Mouse (Mus musculus): Measurements from ENCODE around the gene Rnf32. TPM values are rescaled to one million over a fixed set of nuclear protein-coding genes. Genes with fewer than 3 reads are reported as not detected.

Rnf32 gene
- polyA plus RNA-seq, 1 experiment from 2014 or later, result 7.5 TPM

GRCm38 (mm10) chr5:29244769-29245168 lies 49.0 kb downstream of the Rnf32 start:
- H3K9ac ChIP-seq (ENCODE audit: low read length), result no peak overlapping the region
- no peak overlapping the region for H3K4me2 ChIP-seq (ENCODE audit: low read depth, low read length, severe bottlenecking)
- H3K4me3 ChIP-seq (ENCODE audit: low read depth, low read length), result no peak overlapping the region
- no peaks in the 10 kb centered on the region for H3K27me3 ChIP-seq (ENCODE audit: control insufficient read depth, insufficient read depth, low read length)
- no peak for ATAC-seq (replicated peaks; ENCODE audit: low FRiP score)
- no peaks in the 10 kb centered on the region for H3K36me3 ChIP-seq (ENCODE audit: control insufficient read depth, insufficient read depth, low read length)
- no peaks in the 10 kb centered on the region for H3K9me3 ChIP-seq (ENCODE audit: control insufficient read depth, low read length)
- no peak overlapping the region for H3K27ac ChIP-seq (ENCODE audit: low read depth, low read length)
- no peaks in the 10 kb centered on the region for H3K4me1 ChIP-seq (replicated peaks; ENCODE audit: control insufficient read depth, insufficient read depth, low read length)
- DNase-seq (ENCODE audit: low spot score), result no peak
- WGBS, result 100% methylated on average over 1 of the region's 1 CpGs

GRCm38 (mm10) chr5:29250795-29251495 lies 55.2 kb downstream of the Rnf32 start:
- ATAC-seq (replicated peaks; ENCODE audit: low FRiP score), result peak; percentile 84

GRCm38 (mm10) chr5:29251496-29251873 lies 55.7 kb downstream of the Rnf32 start:
- no peak overlapping the region for H3K9ac ChIP-seq (ENCODE audit: low read length)
- DNase-seq (ENCODE audit: low spot score) (no peak), ATAC-seq (replicated peaks; ENCODE audit: low FRiP score) (0 out of 2 replicates have a peak, but pooled peaks have one; percentile 57)
- no peaks in the 10 kb centered on the region for H3K9me3 ChIP-seq (ENCODE audit: control insufficient read depth, low read length)
- H3K4me1 ChIP-seq (replicated peaks; ENCODE audit: control insufficient read depth, insufficient read depth, low read length), result peaks cover 3% of the 10 kb centered on the region; the same call in 1 of the 2 replicates
- WGBS, result 58% methylated on average over 1 of the region's 1 CpGs
- no peaks in the 10 kb centered on the region for H3K27me3 ChIP-seq (ENCODE audit: control insufficient read depth, insufficient read depth, low read length)
- no peak overlapping the region for H3K4me3 ChIP-seq (ENCODE audit: low read depth, low read length)
- no peaks in the 10 kb centered on the region for H3K36me3 ChIP-seq (ENCODE audit: control insufficient read depth, insufficient read depth, low read length)
- H3K27ac ChIP-seq (ENCODE audit: low read depth, low read length), result no peak overlapping the region
- no peak overlapping the region for H3K4me2 ChIP-seq (ENCODE audit: low read depth, low read length, severe bottlenecking)

More at GRCm38 (mm10) chr5:29250795-29251495, 55.2 kb downstream of the Rnf32 start:
- no peak overlapping the region for H3K4me2 ChIP-seq (ENCODE audit: low read depth, low read length, severe bottlenecking)
- no peak overlapping the region for H3K4me3 ChIP-seq (ENCODE audit: low read depth, low read length)
- H3K36me3 ChIP-seq (ENCODE audit: control insufficient read depth, insufficient read depth, low read length), result no peaks in the 10 kb centered on the region
- H3K27me3 ChIP-seq (ENCODE audit: control insufficient read depth, insufficient read depth, low read length), result no peaks in the 10 kb centered on the region
- H3K4me1 ChIP-seq (replicated peaks; ENCODE audit: control insufficient read depth, insufficient read depth, low read length), result peaks cover 3% of the 10 kb centered on the region; the same call in 1 of the 2 replicates
- no peak for DNase-seq (ENCODE audit: low spot score)
- no peak overlapping the region for H3K27ac ChIP-seq (ENCODE audit: low read depth, low read length)
- WGBS, result 28% methylated on average over 8 of the region's 8 CpGs
- H3K9ac ChIP-seq (ENCODE audit: low read length), result no peak overlapping the region
- no peaks in the 10 kb centered on the region for H3K9me3 ChIP-seq (ENCODE audit: control insufficient read depth, low read length)

GRCm38 (mm10) chr5:29253876-29254275 lies 58.1 kb downstream of the Rnf32 start:
- DNase-seq (ENCODE audit: low spot score) (no peak), ATAC-seq (replicated peaks; ENCODE audit: low FRiP score) (peak; percentile 19; the same call in 1 of the 2 replicates)
- Histone ChIP-seq H3K27me3 (ENCODE audit: control insufficient read depth, insufficient read depth, low read length) (no peaks in the 10 kb centered on the region), H3K36me3 (ENCODE audit: control insufficient read depth, insufficient read depth, low read length) (no peaks in the 10 kb centered on the region), H3K9me3 (ENCODE audit: control insufficient read depth, low read length) (no peaks in the 10 kb centered on the region), H3K4me3 (ENCODE audit: low read depth, low read length) (no peak overlapping the region), H3K4me1 (replicated peaks; ENCODE audit: control insufficient read depth, insufficient read depth, low read length) (peaks cover 3% of the 10 kb centered on the region; the same call in 1 of the 2 replicates), H3K9ac (ENCODE audit: low read length) (no peak overlapping the region), H3K27ac (ENCODE audit: low read depth, low read length) (no peak overlapping the region), H3K4me2 (ENCODE audit: low read depth, low read length, severe bottlenecking) (no peak overlapping the region)
- WGBS, result 32% methylated on average over 2 of the region's 2 CpGs

GRCm38 (mm10) chr5:29270879-29271278 lies 75.1 kb downstream of the Rnf32 start:
- DNase-seq (ENCODE audit: low spot score) (no peak), ATAC-seq (replicated peaks; ENCODE audit: low FRiP score) (no peak)
- Histone ChIP-seq H3K27ac (ENCODE audit: low read depth, low read length) (no peak overlapping the region), H3K27me3 (ENCODE audit: control insufficient read depth, insufficient read depth, low read length) (no peaks in the 10 kb centered on the region), H3K9me3 (ENCODE audit: control insufficient read depth, low read length) (no peaks in the 10 kb centered on the region), H3K4me2 (ENCODE audit: low read depth, low read length, severe bottlenecking) (no peak overlapping the region), H3K4me1 (replicated peaks; ENCODE audit: control insufficient read depth, insufficient read depth, low read length) (no peaks in the 10 kb centered on the region), H3K36me3 (ENCODE audit: control insufficient read depth, insufficient read depth, low read length) (no peaks in the 10 kb centered on the region), H3K4me3 (ENCODE audit: low read depth, low read length) (no peak overlapping the region), H3K9ac (ENCODE audit: low read length) (no peak overlapping the region)
- 69% methylated on average over 4 of the region's 4 CpGs for WGBS

GRCm38 (mm10) chr5:29273426-29273825 lies 77.6 kb downstream of the Rnf32 start:
- Histone ChIP-seq H3K27me3 (ENCODE audit: control insufficient read depth, insufficient read depth, low read length) (no peaks in the 10 kb centered on the region), H3K36me3 (ENCODE audit: control insufficient read depth, insufficient read depth, low read length) (no peaks in the 10 kb centered on the region), H3K27ac (ENCODE audit: low read depth, low read length) (no peak overlapping the region), H3K9me3 (ENCODE audit: control insufficient read depth, low read length) (no peaks in the 10 kb centered on the region), H3K9ac (ENCODE audit: low read length) (no peak overlapping the region), H3K4me2 (ENCODE audit: low read depth, low read length, severe bottlenecking) (no peak overlapping the region), H3K4me3 (ENCODE audit: low read depth, low read length) (no peak overlapping the region), H3K4me1 (replicated peaks; ENCODE audit: control insufficient read depth, insufficient read depth, low read length) (no peaks in the 10 kb centered on the region)
- WGBS, result 80% methylated on average over 2 of the region's 2 CpGs
- DNase-seq (ENCODE audit: low spot score) (no peak), ATAC-seq (replicated peaks; ENCODE audit: low FRiP score) (no peak)

- Histone ChIP-seq H3K36me3 (ENCODE audit: control insufficient read depth, insufficient read depth, low read length) (no peaks in the 10 kb centered on the region), H3K4me1 (replicated peaks; ENCODE audit: control insufficient read depth, insufficient read depth, low read length) (no peaks in the 10 kb centered on the region), H3K9ac (ENCODE audit: low read length) (no peak overlapping the region), H3K4me2 (ENCODE audit: low read depth, low read length, severe bottlenecking) (no peak overlapping the region), H3K4me3 (ENCODE audit: low read depth, low read length) (no peak overlapping the region), H3K27me3 (ENCODE audit: control insufficient read depth, insufficient read depth, low read length) (no peaks in the 10 kb centered on the region), H3K27ac (ENCODE audit: low read depth, low read length) (no peak overlapping the region), H3K9me3 (ENCODE audit: control insufficient read depth, low read length) (no peaks in the 10 kb centered on the region)
- DNase-seq (ENCODE audit: low spot score) (no peak), ATAC-seq (replicated peaks; ENCODE audit: low FRiP score) (no peak)
Observed at GRCm38 (mm10) chr5:29274746-29275145, 79.0 kb downstream of the Rnf32 start.

Measured in forebrain, embryonic 11.5 days (tissue).